Mouse (Mus musculus) activated CD4-positive, CD25-positive, alpha-beta regulatory T cell, adult 9 weeks (primary cell): ENCODE measurements around the gene Acat3. TPM values are rescaled to one million over a fixed set of nuclear protein-coding genes. Genes with fewer than 3 reads are reported as not detected.

Experiments used
- polyA plus RNA-seq: library from polyadenylated mRNA; unstranded; fragments of 100-300 nt; shearing (Covaris generic); gene quantifications from one replicate; pipeline ENCODE4 v1.2.1, GENCODE M21; 2017

Gene Acat3
- 0.33 TPM for polyA plus RNA-seq

GRCm38 (mm10) chr17:12940151-12940805 is at the start of gene Acat3:
Acat3 (minus strand) TSS chr17:12940600.

DNA sequence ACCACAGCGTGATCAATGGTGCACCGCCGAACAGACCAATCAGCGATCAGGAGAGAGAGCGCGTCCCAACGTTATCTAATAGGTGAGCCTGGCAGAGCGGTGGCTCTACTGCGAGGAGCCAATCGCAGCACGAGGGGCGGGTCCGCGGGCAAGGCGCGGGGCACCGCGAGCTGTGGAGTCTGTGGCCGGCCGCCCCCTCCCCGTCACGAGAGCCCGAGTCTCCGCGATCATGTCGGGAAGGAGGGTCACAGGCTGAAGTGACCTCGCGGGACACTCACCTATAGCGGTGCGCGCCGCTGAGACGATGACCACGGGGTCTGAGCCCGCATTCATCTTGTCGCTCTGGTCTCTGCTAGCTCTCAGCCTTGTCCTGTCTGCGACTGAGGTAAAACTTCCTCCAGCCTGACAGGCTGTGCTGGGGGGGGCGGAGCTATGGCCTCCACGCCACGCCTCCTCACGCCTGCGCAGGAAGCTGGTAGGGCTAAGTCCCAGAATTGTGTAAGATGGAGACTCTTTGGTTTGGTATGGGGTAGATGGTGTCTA is 20.0 kb upstream of the Acat3 start, which contains the start of gene Acat2:
TSS of gene Acat2 (minus strand) at position 417 of the 543 bp plus-strand sequence.

GRCm38 (mm10) chr17:12915881-12916583 is 24.4 kb downstream of the Acat3 start, which contains the start of gene Mrpl18:
Mrpl18 (minus strand) TSS chr17:12916345.

DNA sequence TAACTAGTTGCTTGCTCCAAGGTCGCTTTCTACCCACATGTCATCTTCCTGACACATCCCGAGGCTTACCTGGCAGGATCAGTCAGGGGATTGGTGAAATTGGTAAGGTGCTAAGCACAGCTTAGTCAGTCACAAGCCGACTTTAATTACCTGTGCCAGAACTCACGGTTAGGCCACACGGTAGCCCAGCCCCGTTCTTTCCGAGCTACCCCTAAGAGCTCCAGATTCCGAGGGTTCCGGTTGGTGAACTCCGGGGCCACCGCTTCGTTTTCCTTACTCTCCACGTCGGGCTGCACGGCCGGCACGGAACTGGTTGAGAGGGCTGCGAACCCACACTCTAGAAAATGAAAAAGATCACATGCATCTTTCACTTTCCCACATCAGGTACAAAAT is 24.9 kb downstream of the Acat3 start, which contains the start of gene Tcp1:
TSS of gene Tcp1 (plus strand) at position 214 of the 393 bp plus-strand sequence.

DNA sequence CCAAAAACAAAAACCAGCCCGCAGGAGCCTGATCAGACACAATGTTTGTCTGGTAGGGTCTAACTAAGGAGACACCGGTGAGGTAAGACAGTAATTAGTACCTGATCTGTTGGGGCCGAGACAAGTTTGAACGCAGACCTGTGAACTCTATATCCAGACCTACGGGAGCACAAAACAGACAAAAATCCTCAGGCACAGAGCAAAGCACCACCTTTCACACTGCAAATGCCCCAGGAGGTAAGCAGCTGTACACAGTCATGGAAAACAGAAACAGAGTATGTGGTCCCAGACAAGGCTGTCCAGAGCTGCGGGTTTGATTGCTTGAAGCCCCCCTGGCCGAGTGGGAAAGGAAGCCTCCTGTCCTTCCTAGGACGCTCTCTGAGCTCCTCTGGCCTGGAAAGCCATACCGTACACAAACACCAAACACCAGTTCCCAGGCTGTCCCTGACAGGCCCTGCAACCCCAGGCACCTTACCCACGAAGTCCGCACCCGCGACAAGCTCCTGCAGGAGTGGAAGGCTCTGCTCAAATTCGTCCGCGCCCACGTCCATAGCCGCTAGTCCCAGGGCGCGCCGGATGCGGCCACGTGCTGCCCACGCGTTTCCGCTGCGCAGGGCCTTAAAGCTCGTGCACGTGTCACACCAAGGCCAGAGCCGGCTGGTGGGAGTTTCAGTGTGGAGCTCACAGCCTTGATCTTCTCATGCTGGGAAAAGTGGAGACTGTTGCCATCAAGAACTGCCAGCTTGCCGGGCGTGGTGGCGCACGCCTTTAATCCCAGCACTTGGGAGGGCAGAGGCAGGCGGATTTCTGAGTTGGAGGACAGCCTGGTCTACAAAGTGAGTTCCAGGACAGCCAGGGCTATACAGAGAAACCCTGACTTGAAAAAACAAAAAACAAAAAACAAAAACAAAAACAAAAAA is 30.8 kb downstream of the Acat3 start, which contains the start of gene Pnldc1:
TSS of gene Pnldc1 (minus strand) at position 870 of the 920 bp plus-strand sequence.

GRCm38 (mm10) chr17:12875734-12876133 is 64.7 kb downstream of the Acat3 start, which contains the start of gene Mrgprh:
Mrgprh (plus strand) TSS chr17:12876034.

Other genes starting within 250 kb of the Acat3 start
- 36.0 TPM for gene Igf2r, start 170.9 kb downstream of the Acat3 start, polyA plus RNA-seq
- not detected for gene Mas1, start 72.5 kb downstream of the Acat3 start, polyA plus RNA-seq
- gene Mrgprh, start 64.6 kb downstream of the Acat3 start, polyA plus RNA-seq: not detected
- gene Pnldc1, start 30.4 kb downstream of the Acat3 start, polyA plus RNA-seq: 0.75 TPM
- gene Tcp1, start 24.9 kb downstream of the Acat3 start, polyA plus RNA-seq: 263 TPM
- 134 TPM for gene Mrpl18, start 24.3 kb downstream of the Acat3 start, polyA plus RNA-seq
- gene Acat2, start 20.1 kb upstream of the Acat3 start, polyA plus RNA-seq: 40.7 TPM
- gene Wtap, start 53.6 kb upstream of the Acat3 start, polyA plus RNA-seq: 22.3 TPM
- 121 TPM for gene Sod2, start 66.2 kb upstream of the Acat3 start, polyA plus RNA-seq
- not detected for gene Gpr31b, start 111.7 kb upstream of the Acat3 start, polyA plus RNA-seq
- gene Tcp10b, start 120.5 kb upstream of the Acat3 start, polyA plus RNA-seq: not detected
- not detected for gene Unc93a, start 191.2 kb upstream of the Acat3 start, polyA plus RNA-seq